Mouse (Mus musculus): ENCODE results near the gene Cep128. TPM values are rescaled to one million over a fixed set of nuclear protein-coding genes. Genes with fewer than 3 reads are reported as not detected.

Cep128 gene
- total and polyA plus RNA-seq, 3 experiments = 12.7 to 40.1 (median 23.3) TPM

DNA sequence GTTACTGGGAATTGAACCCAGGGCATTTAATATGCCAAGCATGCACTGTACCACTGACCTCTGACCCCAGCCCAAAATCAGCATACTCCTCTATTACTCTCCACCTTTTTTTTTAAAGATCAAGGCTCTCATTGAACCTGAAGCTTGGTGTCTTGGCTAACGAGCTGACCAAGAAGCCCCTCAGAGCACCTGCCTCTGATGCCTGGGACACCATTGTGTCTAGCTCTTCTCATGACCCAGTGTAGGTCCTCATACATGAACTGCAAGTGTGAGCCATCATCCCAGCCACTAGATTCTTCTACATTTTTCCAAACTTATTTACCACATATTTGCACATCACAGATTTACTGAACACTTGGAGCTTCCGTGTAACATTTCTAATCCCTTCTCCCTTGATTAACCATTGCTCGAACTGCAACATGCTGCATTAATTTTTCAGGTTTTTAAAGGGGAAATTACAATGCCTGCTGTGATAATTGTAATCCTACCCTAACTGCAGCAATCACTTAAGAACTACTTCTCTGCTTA, 119.3 kb downstream of the Cep128 start:
- no peaks in the 10 kb centered on the region for H3K79me2 ChIP-seq (ENCODE audit: control insufficient read depth, insufficient read depth, low read length, poor library complexity)
- H3K36me3 ChIP-seq (ENCODE audit: control insufficient read depth in 1 of 2, insufficient read depth in 2 of 2, low read length in 2 of 2) = peaks cover 0 to 2% of the 10 kb centered on the region in 2 experiments; a peak in 2 of 4 replicates
- H3K4me1 ChIP-seq (ENCODE audit: control insufficient read depth in 1 of 2, insufficient read depth in 2 of 2, low read length in 2 of 2) = no peaks in the 10 kb centered on the region; a peak in 1 of 4 replicates
- H3K4me3 ChIP-seq (ENCODE audit: control insufficient read depth in 1 of 2, insufficient read depth in 1 of 2, low read depth in 2 of 2, low read length in 2 of 2) = no peak overlapping the region
- H3K27me3 ChIP-seq (ENCODE audit: control insufficient read depth in 1 of 2, insufficient read depth in 2 of 2, low read length in 2 of 2) = no peaks in the 10 kb centered on the region
- no peak for DNase-seq (ENCODE audit: low read depth, low spot score)
- no peaks in the 10 kb centered on the region for H3K9me3 ChIP-seq (replicated peaks; ENCODE audit: insufficient read depth, low read length)
- H3K27ac ChIP-seq (ENCODE audit: control insufficient read depth, low read depth, low read length) = no peak overlapping the region
- TF ChIP-seq USF2 (IDR thresholded peaks at IDR 0.05; ENCODE audit: borderline replicate concordance in 1 of 2, insufficient read depth in 1 of 2, low read depth in 1 of 2, low read length in 2 of 2) (no peak), EP300 (IDR thresholded peaks at IDR 0.05; ENCODE audit: low read depth in 1 of 2, low read length in 2 of 2) (no peak), GATA1 (IDR thresholded peaks at IDR 0.05; ENCODE audit: low read depth, low read length) (no peak), JUND (IDR thresholded peaks at IDR 0.05; ENCODE audit: low read depth, low read length) (no peak), NRF1 (IDR thresholded peaks at IDR 0.05; ENCODE audit: insufficient read depth, low read depth, low read length, poor library complexity, severe bottlenecking) (no peak), MEF2A (IDR thresholded peaks at IDR 0.05; ENCODE audit: extremely low read depth, insufficient replicate concordance, low read depth, low read length, poor library complexity, severe bottlenecking) (no peak), CTCF (IDR thresholded peaks at IDR 0.05 in 2 of 3, conservative IDR thresholded peaks at IDR 0.05 in 1 of 3; ENCODE audit: control insufficient read depth in 1 of 3, insufficient read depth in 1 of 3, low read depth in 2 of 3, low read length in 3 of 3, poor library complexity in 1 of 3, severe bottlenecking in 1 of 3) (no peak), RCOR1 (IDR thresholded peaks at IDR 0.05; ENCODE audit: low read depth, low read length) (no peak), MAFK (IDR thresholded peaks at IDR 0.05; ENCODE audit: borderline replicate concordance, low read depth, low read length) (no peak), ZMIZ1 (IDR thresholded peaks at IDR 0.05; ENCODE audit: low read depth, low read length) (no peak)
- no peak overlapping the region for H3K9ac ChIP-seq (ENCODE audit: control insufficient read depth, low read depth, low read length, poor library complexity, severe bottlenecking)

DNA sequence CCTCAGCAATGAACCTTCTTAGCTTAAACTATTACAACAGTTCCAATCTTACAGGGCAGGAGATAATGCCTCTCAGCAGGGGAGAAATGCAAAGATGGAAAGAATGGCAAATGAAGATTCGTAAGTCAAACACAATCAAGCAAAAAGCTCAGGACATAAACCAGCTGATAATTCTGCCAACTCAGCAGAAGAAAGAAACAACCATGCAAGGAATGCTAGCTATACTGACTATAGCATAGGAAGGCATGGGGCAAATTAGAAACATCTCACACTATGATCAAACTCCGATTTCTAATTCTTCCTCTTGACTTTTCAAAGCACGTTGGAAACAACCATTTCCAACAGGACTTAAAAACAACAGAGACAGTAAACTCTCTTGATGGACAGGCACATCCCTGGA, 120.5 kb downstream of the Cep128 start:
- H3K36me3 ChIP-seq (ENCODE audit: control insufficient read depth in 1 of 2, insufficient read depth in 2 of 2, low read length in 2 of 2) = peaks cover 0 to 6% of the 10 kb centered on the region in 2 experiments; a peak in 2 of 4 replicates

DNA sequence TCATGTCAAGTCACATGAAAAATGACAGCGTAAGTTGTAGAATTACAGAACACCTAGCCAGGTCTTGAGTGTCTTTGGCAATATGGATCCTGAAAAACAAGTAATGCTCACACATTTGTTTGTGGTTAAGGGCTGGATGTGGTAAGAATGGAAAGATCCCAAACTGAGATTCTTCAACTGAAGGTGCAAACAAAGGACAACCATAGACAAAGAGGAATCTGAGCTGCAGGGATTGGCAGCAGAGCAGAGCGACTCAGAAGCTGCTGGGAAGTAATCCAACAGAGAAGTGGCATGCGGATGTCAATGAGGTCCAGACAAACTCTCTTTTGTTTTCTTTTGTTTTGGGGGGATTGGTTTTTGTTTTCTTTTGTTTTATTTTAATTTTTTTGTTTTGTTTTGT, 121.4 kb downstream of the Cep128 start:
- no peaks in the 10 kb centered on the region for H3K4me1 ChIP-seq (ENCODE audit: control insufficient read depth in 1 of 2, insufficient read depth in 2 of 2, low read length in 2 of 2)
- no peak overlapping the region for H3K4me3 ChIP-seq (ENCODE audit: control insufficient read depth in 1 of 2, insufficient read depth in 1 of 2, low read depth in 2 of 2, low read length in 2 of 2)
- H3K27ac ChIP-seq (ENCODE audit: control insufficient read depth, low read depth, low read length) = no peak overlapping the region

More for the DNA sequence above, 120.5 kb downstream of the Cep128 start:
- H3K27me3 ChIP-seq (ENCODE audit: control insufficient read depth in 1 of 2, insufficient read depth in 2 of 2, low read length in 2 of 2) = no peaks in the 10 kb centered on the region
- H3K79me2 ChIP-seq (ENCODE audit: control insufficient read depth, insufficient read depth, low read length, poor library complexity) = no peaks in the 10 kb centered on the region
- no peak overlapping the region for H3K9ac ChIP-seq (ENCODE audit: control insufficient read depth, low read depth, low read length, poor library complexity, severe bottlenecking)
- no peak for DNase-seq (ENCODE audit: low read depth, low spot score)
- H3K4me1 ChIP-seq (ENCODE audit: control insufficient read depth in 1 of 2, insufficient read depth in 2 of 2, low read length in 2 of 2) = no peaks in the 10 kb centered on the region
- no peak overlapping the region for H3K4me3 ChIP-seq (ENCODE audit: control insufficient read depth in 1 of 2, insufficient read depth in 1 of 2, low read depth in 2 of 2, low read length in 2 of 2)
- H3K9me3 ChIP-seq (replicated peaks; ENCODE audit: insufficient read depth, low read length) = no peaks in the 10 kb centered on the region
- TF ChIP-seq MAFK (IDR thresholded peaks at IDR 0.05; ENCODE audit: borderline replicate concordance, low read depth, low read length) (0 out of 2 replicates have a peak, but pooled peaks have one; percentile 44), GATA1 (IDR thresholded peaks at IDR 0.05; ENCODE audit: low read depth, low read length) (no peak)
- no peak overlapping the region for H3K27ac ChIP-seq (ENCODE audit: control insufficient read depth, low read depth, low read length)

More for the DNA sequence above, 121.4 kb downstream of the Cep128 start:
- DNase-seq (ENCODE audit: low read depth, low spot score) = no peak
- Histone ChIP-seq H3K79me2 (ENCODE audit: control insufficient read depth, insufficient read depth, low read length, poor library complexity) (no peaks in the 10 kb centered on the region), H3K9me3 (replicated peaks; ENCODE audit: insufficient read depth, low read length) (no peaks in the 10 kb centered on the region), H3K36me3 (ENCODE audit: control insufficient read depth in 1 of 2, insufficient read depth in 2 of 2, low read length in 2 of 2) (peaks cover 0 to 6% of the 10 kb centered on the region in 2 experiments; a peak in 2 of 4 replicates), H3K9ac (ENCODE audit: control insufficient read depth, low read depth, low read length, poor library complexity, severe bottlenecking) (no peak overlapping the region), H3K27me3 (ENCODE audit: control insufficient read depth in 1 of 2, insufficient read depth in 2 of 2, low read length in 2 of 2) (no peaks in the 10 kb centered on the region)
- no peak for TF ChIP-seq TBP (IDR thresholded peaks at IDR 0.05; ENCODE audit: low read depth, low read length)
